Mouse (Mus musculus): ENCODE measurements around the gene Lpin1. TPM values are rescaled to one million over a fixed set of nuclear protein-coding genes. Genes with fewer than 3 reads are reported as not detected.

Gene Lpin1
- total and polyA plus RNA-seq, 3 experiments = 14.1 to 25.9 (median 19.6) TPM

- TF ChIP-seq POLR2AphosphoS5 (IDR thresholded peaks at IDR 0.05; ENCODE audit: insufficient replicate concordance, low read depth, low read length) (no peak), CTCF (IDR thresholded peaks at IDR 0.05; ENCODE audit: low read depth, low read length) (no peak), GATA1 (IDR thresholded peaks at IDR 0.05; ENCODE audit: borderline replicate concordance, low read length) (no peak), GATA2 (IDR thresholded peaks at IDR 0.05; ENCODE audit: borderline replicate concordance, low read depth, low read length) (no peak), TAL1 (conservative IDR thresholded peaks at IDR 0.05; ENCODE audit: low read depth, low read length) (no peak)
- Histone ChIP-seq H3K4me3 (ENCODE audit: low read depth, low read length) (no peak overlapping the region), H3K4me1 (ENCODE audit: insufficient read depth, low read depth, low read length) (no peaks in the 10 kb centered on the region), H3K36me3 (replicated peaks) (no peaks in the 10 kb centered on the region), H3K27me3 (ENCODE audit: insufficient read depth, low read length) (peaks cover 17% of the 10 kb centered on the region), H3K9me3 (replicated peaks) (no peaks in the 10 kb centered on the region)
- DNase-seq (ENCODE audit: low spot score) (no peak), ATAC-seq (ENCODE audit: extremely low read depth, insufficient number of reproducible peaks, low FRiP score, poor library complexity, severe bottlenecking) (no peak)
Observed at GRCm38 (mm10) chr12:16648273-16648672, 37.5 kb upstream of the Lpin1 start.

- H3K9me3 ChIP-seq (replicated peaks) = no peaks in the 10 kb centered on the region
- H3K4me1 ChIP-seq (ENCODE audit: insufficient read depth, low read depth, low read length) = no peaks in the 10 kb centered on the region
- H3K27me3 ChIP-seq (ENCODE audit: insufficient read depth, low read length) = peaks cover 17% of the 10 kb centered on the region
- no peak for ATAC-seq (ENCODE audit: extremely low read depth, insufficient number of reproducible peaks, low FRiP score, poor library complexity, severe bottlenecking)
- TF ChIP-seq GATA2 (IDR thresholded peaks at IDR 0.05; ENCODE audit: borderline replicate concordance, low read depth, low read length) (no peak), CTCF (IDR thresholded peaks at IDR 0.05; ENCODE audit: low read depth, low read length) (no peak), POLR2AphosphoS5 (IDR thresholded peaks at IDR 0.05; ENCODE audit: insufficient replicate concordance, low read depth, low read length) (no peak), GATA1 (IDR thresholded peaks at IDR 0.05; ENCODE audit: borderline replicate concordance, low read length) (no peak), TAL1 (conservative IDR thresholded peaks at IDR 0.05; ENCODE audit: low read depth, low read length) (no peak)
- H3K4me3 ChIP-seq (ENCODE audit: low read depth, low read length) = no peak overlapping the region
- H3K36me3 ChIP-seq (replicated peaks) = no peaks in the 10 kb centered on the region
- DNase-seq (ENCODE audit: low spot score) = no peak
Observed at GRCm38 (mm10) chr12:16646780-16647409, 36.1 kb upstream of the Lpin1 start.

- no peaks in the 10 kb centered on the region for H3K36me3 ChIP-seq (replicated peaks)
- no peaks in the 10 kb centered on the region for H3K4me1 ChIP-seq (ENCODE audit: insufficient read depth, low read depth, low read length)
- no peaks in the 10 kb centered on the region for H3K9me3 ChIP-seq (replicated peaks)
- DNase-seq (ENCODE audit: low spot score) (no peak), ATAC-seq (ENCODE audit: extremely low read depth, insufficient number of reproducible peaks, low FRiP score, poor library complexity, severe bottlenecking) (no peak)
- H3K27me3 ChIP-seq (ENCODE audit: insufficient read depth, low read length) = peaks cover 17% of the 10 kb centered on the region
- no peak overlapping the region for H3K4me3 ChIP-seq (ENCODE audit: low read depth, low read length)
- no peak for TF ChIP-seq POLR2AphosphoS5 (IDR thresholded peaks at IDR 0.05; ENCODE audit: insufficient replicate concordance, low read depth, low read length)
- TF ChIP-seq TAL1 (conservative IDR thresholded peaks at IDR 0.05; ENCODE audit: low read depth, low read length) = no peak
- TF ChIP-seq GATA1 (IDR thresholded peaks at IDR 0.05; ENCODE audit: borderline replicate concordance, low read length) = no peak
- TF ChIP-seq CTCF (IDR thresholded peaks at IDR 0.05; ENCODE audit: low read depth, low read length) = no peak
- TF ChIP-seq GATA2 (IDR thresholded peaks at IDR 0.05; ENCODE audit: borderline replicate concordance, low read depth, low read length) = no peak
Observed at GRCm38 (mm10) chr12:16644698-16645097, 33.9 kb upstream of the Lpin1 start.

GRCm38 (mm10) chr12:16643508-16644345, 33.0 kb upstream of the Lpin1 start:
- ATAC-seq (ENCODE audit: extremely low read depth, insufficient number of reproducible peaks, low FRiP score, poor library complexity, severe bottlenecking) (no peak), DNase-seq (ENCODE audit: low spot score) (no peak)
- Histone ChIP-seq H3K36me3 (replicated peaks) (no peaks in the 10 kb centered on the region), H3K27me3 (ENCODE audit: insufficient read depth, low read length) (peaks cover 17% of the 10 kb centered on the region), H3K4me1 (ENCODE audit: insufficient read depth, low read depth, low read length) (no peaks in the 10 kb centered on the region), H3K4me3 (ENCODE audit: low read depth, low read length) (no peak overlapping the region), H3K9me3 (replicated peaks) (no peaks in the 10 kb centered on the region)
- TF ChIP-seq GATA2 (IDR thresholded peaks at IDR 0.05; ENCODE audit: borderline replicate concordance, low read depth, low read length) = no peak
- TF ChIP-seq CTCF (IDR thresholded peaks at IDR 0.05; ENCODE audit: low read depth, low read length) = no peak
- TF ChIP-seq TAL1 (conservative IDR thresholded peaks at IDR 0.05; ENCODE audit: low read depth, low read length) = no peak
- TF ChIP-seq GATA1 (IDR thresholded peaks at IDR 0.05; ENCODE audit: borderline replicate concordance, low read length) = no peak
- no peak for TF ChIP-seq POLR2AphosphoS5 (IDR thresholded peaks at IDR 0.05; ENCODE audit: insufficient replicate concordance, low read depth, low read length)

- ATAC-seq (ENCODE audit: extremely low read depth, insufficient number of reproducible peaks, low FRiP score, poor library complexity, severe bottlenecking) = no peak
- Histone ChIP-seq H3K9me3 (replicated peaks) (no peaks in the 10 kb centered on the region), H3K4me1 (ENCODE audit: insufficient read depth, low read depth, low read length) (no peaks in the 10 kb centered on the region), H3K4me3 (ENCODE audit: low read depth, low read length) (no peak overlapping the region), H3K27me3 (ENCODE audit: insufficient read depth, low read length) (peaks cover 15% of the 10 kb centered on the region), H3K36me3 (replicated peaks) (no peaks in the 10 kb centered on the region)
- TF ChIP-seq CTCF (IDR thresholded peaks at IDR 0.05; ENCODE audit: low read depth, low read length) = peak; percentile 28; the same call in 1 of the 2 replicates
- TF ChIP-seq GATA2 (IDR thresholded peaks at IDR 0.05; ENCODE audit: borderline replicate concordance, low read depth, low read length) = no peak
- TF ChIP-seq POLR2AphosphoS5 (IDR thresholded peaks at IDR 0.05; ENCODE audit: insufficient replicate concordance, low read depth, low read length) = no peak
- no peak for TF ChIP-seq TAL1 (conservative IDR thresholded peaks at IDR 0.05; ENCODE audit: low read depth, low read length)
- TF ChIP-seq GATA1 (IDR thresholded peaks at IDR 0.05; ENCODE audit: borderline replicate concordance, low read length) = no peak
- peak; percentile 15 for DNase-seq (ENCODE audit: low spot score)
Observed at GRCm38 (mm10) chr12:16642000-16642399, 31.2 kb upstream of the Lpin1 start.

- DNase-seq (ENCODE audit: low spot score) (no peak), ATAC-seq (ENCODE audit: extremely low read depth, insufficient number of reproducible peaks, low FRiP score, poor library complexity, severe bottlenecking) (no peak)
- no peaks in the 10 kb centered on the region for H3K4me1 ChIP-seq (ENCODE audit: insufficient read depth, low read depth, low read length)
- H3K9me3 ChIP-seq (replicated peaks) = no peaks in the 10 kb centered on the region
- H3K36me3 ChIP-seq (replicated peaks) = no peaks in the 10 kb centered on the region
- H3K27me3 ChIP-seq (ENCODE audit: insufficient read depth, low read length) = peaks cover 12% of the 10 kb centered on the region; the same call in 1 of the 2 replicates
- no peak overlapping the region for H3K4me3 ChIP-seq (ENCODE audit: low read depth, low read length)
- TF ChIP-seq CTCF (IDR thresholded peaks at IDR 0.05; ENCODE audit: low read depth, low read length) (no peak), POLR2AphosphoS5 (IDR thresholded peaks at IDR 0.05; ENCODE audit: insufficient replicate concordance, low read depth, low read length) (no peak), GATA1 (IDR thresholded peaks at IDR 0.05; ENCODE audit: borderline replicate concordance, low read length) (no peak), TAL1 (conservative IDR thresholded peaks at IDR 0.05; ENCODE audit: low read depth, low read length) (no peak), GATA2 (IDR thresholded peaks at IDR 0.05; ENCODE audit: borderline replicate concordance, low read depth, low read length) (no peak)
Observed at GRCm38 (mm10) chr12:16640075-16640474, 29.3 kb upstream of the Lpin1 start.

Data from G1E (cell line).